Mouse (Mus musculus) left cerebral cortex, postnatal 14 days (tissue): Measurements from ENCODE around the gene Nagpa. TPM values are rescaled to one million over a fixed set of nuclear protein-coding genes. Genes with fewer than 3 reads are reported as not detected.
"Not testable (repeated sequence)": the region's sequence is repeated elsewhere in the genome, so short reads cannot be mapped to it uniquely, and the experiment has no call there.

Experiments
- DNase-seq, 2 experiments: peaks; one replicate each; pipeline ENCODE4 v3.0.0; 2021 to 2022; ENCODE audit warnings: low spot score in 2 of 2, mixed read lengths in 1 of 2
- intact Hi-C: fragments of 180-260 bp; cut with DNase I; formaldehyde crosslinking; loops from one replicate; pipeline ENCODE4 v1.15.1; 2025
- long read RNA-seq, 2 experiments: library from polyadenylated mRNA; stranded (forward); transcript quantifications; one replicate each; pipeline ENCODE4 v2.0.0; 2021
- total RNA-seq, 2 experiments: library from RNA; stranded (reverse); gene quantifications; 2 replicates each; pipeline ENCODE4 v1.2.3; 2021

Gene Nagpa
- total RNA-seq = 1 to 10 TPM; 7.4 to 10.0 TPM
- long read RNA-seq, experiment 1, transcript Nagpa-203 (9 exons, 2,230 nt) = minor isoform, 5 of 24 reads
- long read RNA-seq, experiment 1, transcript Nagpa-201 (10 exons, 2,143 nt) = major isoform, 10 of 24 reads
- long read RNA-seq, experiment 1, partial matches to known transcripts = 1 of 24 reads
- long read RNA-seq, experiment 1, other reads (novel, unspliced or antisense) = 8 of 24 reads
- long read RNA-seq, experiment 2, partial matches to known transcripts = 0 of 7 reads
- long read RNA-seq, experiment 2, other reads (novel, unspliced or antisense) = 3 of 7 reads

DNA sequence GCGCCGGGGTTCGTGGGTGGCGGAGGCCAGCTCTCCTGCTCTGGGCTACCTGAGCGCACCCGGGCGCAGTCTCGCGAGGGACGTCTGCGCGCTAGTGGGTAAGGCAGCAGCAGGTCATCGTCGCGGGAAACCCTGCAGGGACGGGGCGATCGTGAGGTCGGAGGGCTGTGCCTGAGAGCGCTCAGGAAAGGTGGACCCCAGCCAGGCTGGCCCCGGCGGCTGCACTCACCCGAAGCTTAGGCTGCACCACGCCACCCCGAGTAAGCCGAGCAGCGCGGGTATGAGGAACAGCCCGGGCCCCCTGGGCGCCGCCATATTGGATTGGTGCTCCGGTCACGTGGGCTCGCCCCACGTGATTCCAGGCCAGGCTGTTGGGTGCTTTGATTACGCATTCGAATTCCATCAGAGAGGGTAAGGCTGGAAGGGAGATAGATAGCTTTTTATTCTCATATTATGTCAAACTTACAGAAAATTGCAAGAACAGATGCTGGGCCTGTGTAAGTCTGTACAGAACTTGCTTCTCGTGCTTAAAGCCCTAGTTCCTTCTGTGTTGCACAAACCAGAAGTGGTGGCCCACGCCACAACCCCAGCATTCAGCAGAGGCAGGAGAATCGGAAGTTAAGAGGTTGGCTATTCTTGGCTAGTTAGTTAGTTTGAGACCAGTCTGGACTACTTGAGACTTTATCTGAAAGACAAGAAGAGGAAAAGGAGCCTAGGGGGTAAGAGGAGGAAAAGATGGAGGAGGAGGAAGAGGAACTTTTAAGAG, at the start of gene Nagpa:
TSS of gene Nagpa (minus strand) at position 345 of the 766 bp plus-strand sequence.
- DNase-seq = peak; percentile 82 to 88
- intact Hi-C loops = loop anchor here (2.0 to 5.0 kb wide), 3 partner anchors 41 to 263 kb away; partner anchors contain the start of gene Eef2kmt

DNA sequence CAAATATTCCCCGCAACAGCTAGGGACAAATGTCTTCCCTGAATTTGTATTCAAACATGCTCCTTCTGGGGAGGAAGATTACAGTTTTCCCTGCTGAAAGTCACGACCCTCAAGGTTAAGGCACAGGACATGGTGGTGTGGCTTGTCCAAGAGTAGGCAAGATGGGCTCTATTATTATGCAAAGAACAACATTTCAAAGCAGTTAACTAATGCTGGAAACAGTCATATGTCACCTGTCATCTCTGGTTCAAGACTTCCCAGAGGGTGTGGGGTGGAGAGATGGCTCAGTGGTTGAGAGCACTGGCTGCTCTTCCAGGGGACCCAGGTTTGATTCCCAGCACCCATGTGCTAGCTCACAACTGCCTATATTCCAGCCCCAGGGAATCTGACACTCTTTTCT, 48.4 kb upstream of the Nagpa start:
- intact Hi-C loops = no loop called here

DNA sequence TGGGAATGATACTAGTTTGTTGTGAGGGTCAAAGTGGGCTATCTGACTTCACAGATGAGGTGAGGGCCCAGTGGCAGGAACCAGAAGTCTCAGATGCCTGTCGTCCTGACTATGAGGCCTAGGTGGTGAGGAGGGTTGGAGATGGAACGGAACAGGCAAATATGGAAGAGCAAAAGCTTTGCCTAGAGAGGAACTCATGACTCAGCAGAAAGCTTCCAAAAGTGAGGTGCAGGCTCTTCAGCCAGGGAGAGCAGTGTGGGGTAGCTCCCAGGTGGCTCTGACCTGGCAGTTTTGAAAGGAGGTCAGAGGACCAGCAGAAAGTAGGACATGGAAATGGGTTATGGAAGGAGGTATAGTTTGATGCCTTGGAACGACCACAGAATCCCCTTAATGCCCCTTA, 47.1 kb upstream of the Nagpa start:
- no peak for DNase-seq
- intact Hi-C loops = no loop called here

More for the DNA sequence above, 48.4 kb upstream of the Nagpa start:
- no peak for DNase-seq

DNA sequence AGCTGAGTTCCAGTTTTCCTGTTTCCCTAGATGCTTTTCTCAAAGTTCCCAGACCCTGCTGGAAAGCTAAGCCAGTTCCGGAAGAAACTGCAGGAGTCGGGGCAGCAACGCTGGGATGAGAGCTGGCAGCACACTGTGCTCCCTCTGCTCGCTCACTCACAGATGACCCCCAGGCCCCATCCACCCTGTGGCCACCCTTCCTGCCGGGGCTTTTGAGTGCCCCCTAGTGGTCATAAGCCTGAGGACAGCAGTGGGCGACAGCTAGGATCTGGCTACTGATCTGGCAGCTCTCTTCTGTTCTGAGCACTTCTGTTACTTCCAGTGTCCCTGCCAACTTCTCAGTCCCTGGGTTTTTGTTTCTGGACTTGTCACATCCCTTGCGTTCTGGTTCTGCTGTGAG, 40.6 kb upstream of the Nagpa start:
- peak; percentile 54 to 60 for DNase-seq

DNA sequence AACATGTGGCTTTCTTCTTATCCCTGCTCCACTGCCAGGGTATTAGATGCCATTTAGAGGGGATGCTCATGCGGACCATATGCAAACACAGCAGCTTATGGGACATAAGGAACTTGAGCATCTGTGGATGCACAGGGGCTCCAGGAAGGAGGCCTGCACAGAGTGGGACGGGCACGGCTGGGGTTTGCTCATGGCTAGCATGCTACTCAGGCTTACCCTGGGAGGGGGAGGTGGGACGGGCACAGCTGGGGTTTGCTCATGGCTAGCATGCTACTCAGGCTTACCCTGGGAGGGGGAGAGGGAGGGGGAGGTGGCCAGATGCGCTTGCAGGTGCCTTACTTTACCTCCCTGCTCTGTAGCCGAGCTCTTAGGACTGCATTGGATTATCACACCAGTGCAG, 39.1 kb upstream of the Nagpa start:
- DNase-seq = no peak
- intact Hi-C loops = no loop called here

More for the DNA sequence above, 40.6 kb upstream of the Nagpa start:
- intact Hi-C loops = loop anchor here (2.0 kb wide), 1 partner anchor 42 kb away; no protein-coding TSS in a partner anchor

DNA sequence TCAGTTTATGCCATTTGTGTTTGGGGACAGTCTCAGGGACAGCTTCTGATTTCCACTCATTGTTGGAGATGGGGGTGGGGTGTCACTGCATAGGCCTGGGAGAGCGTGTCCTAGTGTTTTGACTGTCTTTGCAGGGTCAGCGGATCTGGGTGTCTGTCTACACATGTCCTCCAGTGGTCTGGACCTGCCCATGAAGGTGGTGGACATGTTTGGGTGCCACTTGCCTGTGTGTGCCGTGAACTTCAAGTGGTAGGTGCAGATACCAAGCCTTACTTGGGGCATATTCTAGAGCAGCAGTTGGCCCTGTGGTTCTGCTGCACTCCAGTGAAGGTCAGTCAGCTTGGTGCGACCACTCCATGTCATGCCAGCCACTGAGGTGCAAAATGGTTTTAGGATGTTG, 38.5 kb upstream of the Nagpa start:
- intact Hi-C loops = no loop called here
- no peak for DNase-seq

DNA sequence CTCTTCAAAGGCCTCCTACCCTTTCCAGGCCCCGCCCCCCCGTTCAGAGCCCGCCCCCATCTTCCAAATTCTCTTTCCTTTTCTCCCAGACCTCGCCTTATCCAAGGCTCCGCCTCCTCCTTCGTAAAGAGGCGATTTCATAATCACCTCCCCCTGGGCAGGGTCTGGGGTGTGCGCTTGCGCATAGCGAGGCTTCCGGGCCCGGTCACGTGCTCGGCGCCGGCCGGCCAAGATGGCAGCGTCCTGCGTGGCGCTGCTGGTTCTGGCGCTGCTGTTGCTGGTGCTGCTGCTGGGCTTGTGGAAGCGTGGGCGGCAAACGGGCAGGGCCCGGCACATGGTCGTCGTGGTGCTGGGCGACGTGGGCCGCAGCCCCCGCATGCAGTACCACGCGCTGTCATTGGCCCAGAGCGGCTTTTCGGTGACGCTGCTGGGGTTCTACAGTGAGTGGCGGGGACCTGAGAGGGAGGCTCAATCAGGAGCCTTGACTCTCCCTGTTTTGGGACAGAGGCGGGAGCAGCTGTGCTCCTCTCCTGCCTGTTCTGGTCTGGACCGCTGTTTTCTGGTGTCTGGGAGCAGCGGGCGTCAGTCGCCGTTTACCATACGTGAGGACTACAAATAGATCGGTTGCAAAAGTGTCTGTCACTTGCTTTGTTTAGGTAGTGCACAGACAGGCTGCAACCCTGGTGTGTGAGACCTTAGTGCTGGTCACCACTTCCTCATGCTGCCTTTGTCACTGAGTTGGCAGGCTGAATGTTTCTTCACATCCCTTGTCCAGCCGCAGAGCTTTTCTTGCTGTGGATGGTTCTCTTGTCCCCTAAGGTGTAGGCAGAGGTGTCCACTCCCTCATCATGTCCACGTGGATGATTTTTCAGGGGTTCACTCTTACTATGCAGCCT, 29.9 kb upstream of the Nagpa start, which contains the start of gene Alg1:
TSS of gene Alg1 (plus strand) at position 204 of the 896 bp plus-strand sequence.
- intact Hi-C loops = no loop called here
- peak; percentile 95 for DNase-seq

DNA sequence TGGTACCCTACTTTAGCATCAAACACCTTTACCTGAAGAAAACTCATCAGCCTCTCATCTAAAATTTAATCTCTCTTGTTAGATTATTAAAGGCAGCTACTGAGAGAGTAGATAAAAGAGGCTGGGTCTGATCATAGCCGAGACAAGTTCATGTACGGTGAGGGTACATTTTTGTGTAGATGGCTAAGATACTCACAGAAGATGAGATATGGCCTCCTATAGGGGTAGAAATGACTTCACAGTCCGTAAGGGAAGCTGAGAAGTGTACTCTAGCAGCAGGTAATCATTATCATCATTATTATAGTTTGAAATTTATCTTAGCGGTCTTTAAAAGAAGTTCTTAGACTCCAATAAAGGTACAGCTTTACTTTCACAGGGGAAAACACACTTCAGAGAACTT, 29.2 kb upstream of the Nagpa start:
- DNase-seq = no peak
- intact Hi-C loops = no loop called here

DNA sequence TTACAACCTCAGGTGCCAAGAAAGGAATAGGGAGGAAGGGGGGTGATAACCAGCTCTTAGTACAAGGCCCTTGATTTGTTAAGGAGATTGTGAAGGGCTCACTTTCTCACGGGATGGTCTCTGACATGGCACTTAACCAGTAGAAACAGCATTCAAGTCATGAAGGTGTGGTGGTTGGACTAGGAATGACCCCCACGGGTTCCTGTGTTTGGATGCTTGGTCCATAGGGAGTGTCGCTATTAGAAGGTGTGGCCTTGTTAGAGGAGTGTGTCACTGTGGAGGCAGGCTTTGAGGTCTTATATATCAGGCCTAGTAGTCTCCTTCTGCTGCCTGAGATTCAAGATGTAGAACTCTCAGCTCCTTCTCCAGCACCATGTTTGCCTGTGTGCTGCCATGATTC, 24.3 kb upstream of the Nagpa start:
- intact Hi-C loops, DNase-seq: not testable (repeated sequence)

DNA sequence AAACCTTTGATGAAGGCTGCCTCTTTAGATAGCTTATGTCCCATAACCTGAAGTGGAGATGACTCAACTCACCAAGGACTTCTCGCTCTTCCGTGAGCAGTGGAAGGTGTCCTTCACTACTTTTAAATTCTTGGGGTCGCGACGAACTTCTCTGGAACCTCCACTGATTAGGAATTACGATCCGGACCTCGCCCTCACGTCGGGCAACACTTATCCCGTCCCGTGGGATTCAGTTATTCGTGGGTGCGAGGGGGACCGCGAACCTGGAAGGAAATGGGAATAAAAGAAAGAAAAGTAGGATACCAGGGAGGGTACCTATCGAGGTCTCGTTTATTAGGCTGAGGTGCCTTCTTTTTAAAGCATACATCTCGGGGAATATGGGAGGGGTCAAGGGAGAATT, 23.7 kb upstream of the Nagpa start:
- DNase-seq, intact Hi-C loops: not testable (repeated sequence)

DNA sequence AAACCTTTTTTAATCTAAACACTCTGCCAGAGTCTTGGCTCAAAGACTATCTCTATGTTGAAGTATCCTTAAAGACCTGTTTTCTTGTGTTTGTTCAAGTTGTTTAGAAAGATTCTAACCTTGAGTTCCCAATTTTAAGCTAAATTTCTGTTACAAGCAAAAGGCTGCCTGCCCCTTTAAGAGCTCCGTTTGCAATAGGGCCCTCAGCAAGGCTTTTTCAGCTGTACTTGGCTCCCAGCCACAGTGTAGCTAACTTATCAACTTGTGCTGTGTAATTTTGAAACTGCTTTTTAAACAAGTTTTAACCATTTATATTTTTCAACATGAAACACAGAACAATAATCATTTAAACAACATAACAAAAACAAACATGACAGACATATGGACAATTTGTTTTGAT, 22.7 kb upstream of the Nagpa start:
- DNase-seq, intact Hi-C loops: not testable (repeated sequence)

DNA sequence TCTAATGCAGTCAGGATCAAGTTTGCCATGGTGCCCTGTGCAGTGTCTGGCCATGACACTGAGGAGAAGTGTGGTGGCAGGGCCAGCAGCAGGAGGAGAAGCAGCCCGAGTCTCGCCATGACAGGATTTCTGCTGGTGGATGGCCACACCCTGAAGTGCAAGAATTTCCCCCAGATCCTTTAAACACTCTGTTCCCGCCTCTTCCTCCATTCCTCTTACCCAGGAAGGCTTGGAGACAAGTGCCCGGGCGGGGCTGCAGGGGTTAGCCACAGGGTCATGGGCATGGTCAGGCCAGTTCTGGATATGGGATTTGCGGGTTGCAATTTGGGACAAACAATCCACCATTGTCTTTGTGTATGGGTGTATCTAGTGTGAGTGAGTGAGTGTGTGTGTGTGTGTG, 18.3 kb upstream of the Nagpa start, which contains the start of gene AU021092:
TSS of gene AU021092 (minus strand) at position 160 of the 400 bp plus-strand sequence.
- intact Hi-C loops = no loop called here
- DNase-seq = no peak

DNA sequence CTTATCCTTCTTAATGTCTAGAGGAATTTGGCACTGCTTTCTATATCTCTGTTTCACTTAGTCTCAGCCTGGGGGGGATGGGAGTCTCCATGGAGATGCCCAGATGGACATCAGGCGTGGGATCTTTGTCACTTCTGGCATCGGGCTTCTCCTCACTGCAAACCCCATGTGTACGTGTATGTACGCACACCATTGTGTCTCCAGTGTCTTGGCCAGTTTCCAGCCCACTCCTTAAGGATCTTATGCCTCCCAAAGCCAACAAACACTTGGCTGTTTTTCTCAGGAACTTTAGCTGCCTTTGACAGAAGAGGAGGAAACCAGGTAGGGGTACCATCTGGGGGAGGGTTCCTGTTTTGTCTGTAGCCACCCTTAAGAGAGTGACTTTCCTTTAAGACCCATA, 17.6 kb upstream of the Nagpa start:
- no peak for DNase-seq
- intact Hi-C loops = no loop called here

DNA sequence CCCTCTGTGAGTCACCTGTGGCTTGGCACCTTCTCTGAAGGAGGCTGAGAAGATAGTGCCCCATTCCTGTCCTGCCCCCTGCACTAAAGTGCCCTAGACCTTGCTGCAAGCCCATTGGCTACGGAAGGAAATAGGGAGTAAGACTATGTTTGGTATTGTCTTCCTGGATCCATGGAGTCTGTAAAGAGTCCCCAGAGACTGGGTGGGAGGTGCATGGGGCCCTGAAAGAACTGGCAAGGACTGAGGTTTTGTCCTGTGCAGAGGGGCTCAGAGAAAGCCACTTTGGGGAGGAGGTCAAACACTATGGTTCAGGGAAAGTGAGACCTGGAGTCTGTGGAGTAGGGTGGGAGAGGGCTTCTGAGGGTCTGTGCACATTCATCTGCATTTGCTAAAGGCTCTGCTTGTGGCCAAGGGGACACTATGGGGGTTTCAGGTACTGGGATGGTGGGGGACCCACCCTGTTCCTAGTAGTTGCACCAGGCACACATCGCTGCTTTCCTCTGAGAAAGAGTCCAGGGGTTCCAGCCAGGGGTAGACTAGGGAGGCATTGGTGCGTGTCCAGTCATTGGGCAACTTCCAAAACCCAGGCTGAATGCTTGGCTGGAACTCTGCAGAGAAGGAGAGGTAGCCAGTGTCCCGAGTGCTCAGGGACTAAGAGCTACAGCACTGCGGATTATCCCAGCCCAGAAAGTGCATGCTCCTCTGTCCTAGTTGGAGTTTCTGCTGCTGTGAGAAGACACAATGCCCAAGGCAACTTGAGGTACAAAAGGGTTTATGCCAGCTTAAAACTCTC, 13.7 kb upstream of the Nagpa start:
- intact Hi-C loops = no loop called here
- DNase-seq = no peak

DNA sequence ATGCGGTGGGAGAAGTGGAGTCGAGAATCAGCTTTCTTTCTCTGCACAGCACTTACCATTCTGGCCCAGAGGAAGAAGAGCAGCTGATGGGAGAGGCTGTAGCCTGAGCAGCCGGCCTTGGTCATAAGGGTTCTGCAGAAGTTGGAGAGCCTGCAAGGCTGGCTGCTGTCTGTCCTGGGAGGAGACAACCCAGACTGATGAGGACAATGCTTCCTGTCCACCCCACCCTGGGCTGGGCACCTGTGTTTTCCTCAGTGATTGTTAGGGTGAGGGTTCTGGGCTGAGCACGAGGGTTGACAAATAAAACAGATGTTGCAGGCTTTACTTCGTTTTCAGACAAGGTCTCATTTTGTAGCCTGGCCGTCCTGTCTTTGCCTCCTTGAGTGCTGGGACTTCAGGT, 12.9 kb upstream of the Nagpa start:
- intact Hi-C loops = no loop called here
- no peak for DNase-seq

DNA sequence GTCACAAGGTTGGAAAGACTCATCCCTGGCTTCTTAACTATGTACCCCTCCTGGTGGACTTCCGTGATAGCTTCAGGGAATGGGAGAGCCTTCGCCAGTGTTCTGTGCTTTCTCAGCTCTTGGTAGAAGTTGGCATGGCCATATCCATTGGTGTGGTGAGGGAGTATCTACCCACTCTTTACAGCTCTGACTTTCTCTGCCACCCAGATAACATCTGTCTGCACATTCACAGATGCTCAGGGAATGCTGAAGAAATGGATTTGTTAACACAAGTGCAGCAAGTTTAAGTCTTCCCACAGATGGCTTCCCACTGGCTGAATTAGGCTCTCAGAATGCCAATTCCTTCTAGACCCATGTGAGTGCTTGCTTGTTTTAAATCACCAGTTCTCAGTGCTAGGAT, 10.3 kb upstream of the Nagpa start:
- DNase-seq = no peak
- intact Hi-C loops = no loop called here

DNA sequence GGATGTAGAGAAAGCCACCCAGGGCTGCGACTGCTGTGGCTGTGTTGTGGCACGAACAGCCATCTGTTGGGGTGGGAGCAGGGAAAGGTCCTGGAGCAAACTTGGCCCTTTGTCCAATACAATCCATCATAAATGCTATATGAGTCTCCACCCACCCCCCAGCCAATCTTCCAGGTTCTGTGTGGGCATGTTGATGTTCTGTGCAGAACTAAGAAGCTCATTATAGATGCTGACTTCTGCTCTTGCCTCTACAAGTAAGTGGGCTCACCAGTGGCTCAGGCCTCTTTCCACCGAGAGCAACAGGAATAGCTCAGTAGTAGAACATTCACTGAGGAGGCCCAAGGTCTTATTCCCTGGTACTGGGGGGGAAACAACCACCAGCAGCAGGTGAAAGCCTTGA, 8.3 kb upstream of the Nagpa start:
- no peak for DNase-seq
- intact Hi-C loops = no loop called here

DNA sequence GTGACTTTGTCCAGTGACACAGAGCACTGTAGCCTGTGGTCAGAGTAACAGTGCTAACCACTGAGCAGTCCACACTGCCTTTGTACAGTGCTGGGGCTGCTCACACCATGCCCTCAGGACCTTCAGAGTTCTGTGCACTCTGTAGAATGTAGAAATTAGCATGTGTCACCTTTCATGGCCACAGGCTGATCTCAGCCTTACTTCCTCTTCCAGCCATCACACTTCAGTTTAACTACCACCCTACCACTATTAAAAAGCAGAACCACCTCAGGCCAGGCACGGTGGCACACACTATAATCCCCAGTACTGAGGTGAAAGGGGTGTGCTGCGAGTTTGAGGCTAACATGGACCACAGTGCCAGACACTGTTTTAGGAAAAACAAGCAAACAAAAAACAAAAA, 6.6 kb upstream of the Nagpa start:
- DNase-seq = no peak
- intact Hi-C loops = no loop called here

DNA sequence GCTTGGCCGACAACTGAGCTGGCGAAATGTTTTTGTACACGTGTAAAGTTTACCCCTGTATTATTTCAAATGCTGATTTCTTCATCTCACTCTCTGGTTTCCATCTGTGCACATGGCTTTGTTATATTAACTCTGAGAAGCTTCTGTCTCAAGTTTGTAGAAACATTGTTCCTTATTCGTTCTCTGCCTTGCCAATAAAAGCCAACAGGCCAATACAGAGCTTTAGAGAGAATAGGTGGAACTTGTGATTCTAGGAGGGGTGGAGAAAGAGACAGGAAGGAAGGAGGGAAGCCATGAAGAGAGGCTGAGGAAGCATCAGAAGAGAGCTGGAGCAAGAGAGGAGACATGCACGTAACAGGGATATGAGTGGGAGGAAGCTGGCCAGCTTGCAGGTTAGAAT, 2.2 kb upstream of the Nagpa start:
- intact Hi-C loops = no loop called here
- no peak for DNase-seq
